Mouse (Mus musculus) liver, adult 2 months (tissue): ENCODE measurements around the gene Sidt2. TPM values are rescaled to one million over a fixed set of nuclear protein-coding genes. Genes with fewer than 3 reads are reported as not detected.

Experiments used
- DNase-seq: peaks from one replicate; pipeline ENCODE4 v3.0.0-alpha.2; 2011; ENCODE audit warnings: low read depth, low spot score; ENCODE audit errors: extremely low read depth
- H3K27ac ChIP-seq: fragments of 200-500 bp; replicated peaks from 2 replicates; pipeline ENCODE4 v1.5.1; 2012; ENCODE audit warnings: low read depth, mild to moderate bottlenecking, control low read depth, inconsistent platforms, low read length; ENCODE audit not compliant: insufficient read depth
- H3K27me3 ChIP-seq: fragments of 200-500 bp; 2 replicates; pipeline ENCODE4 v1.6.1; 2012; ENCODE audit warnings: mild to moderate bottlenecking, moderate library complexity, low read length, inconsistent platforms; ENCODE audit not compliant: control insufficient read depth, insufficient read depth
- H3K36me3 ChIP-seq: fragments of 200-500 bp; 2 replicates; pipeline ENCODE4 v1.6.1; 2012; ENCODE audit warnings: low read length, inconsistent platforms; ENCODE audit not compliant: control insufficient read depth, insufficient read depth
- H3K4me1 ChIP-seq: fragments of 200-500 bp; 2 replicates; pipeline ENCODE4 v1.6.1; 2011; ENCODE audit warnings: low read length; ENCODE audit not compliant: control insufficient read depth, insufficient read depth
- H3K4me3 ChIP-seq: fragments of 200-500 bp; 2 replicates; pipeline ENCODE4 v1.5.1; 2011; ENCODE audit warnings: low read depth, mild to moderate bottlenecking, control low read depth, low read length, moderate library complexity; ENCODE audit not compliant: insufficient read depth
- H3K79me2 ChIP-seq: fragments of 200-500 bp; 2 replicates; pipeline ENCODE4 v1.6.1; 2012; ENCODE audit warnings: inconsistent platforms, mild to moderate bottlenecking, low read length, moderate library complexity; ENCODE audit not compliant: control insufficient read depth, insufficient read depth
- H3K9ac ChIP-seq: fragments of 200-500 bp; 2 replicates; pipeline ENCODE4 v1.6.1; 2012; ENCODE audit warnings: low read depth, mild to moderate bottlenecking, control low read depth, inconsistent platforms, low read length
- CTCF ChIP-seq: fragments of 200-500 bp; IDR thresholded peaks from 2 replicates; pipeline ENCODE4 v1.5.1; 2011; ENCODE audit warnings: low read depth, low read length, control low read depth
- POLR2A ChIP-seq: fragments of 200-500 bp; IDR thresholded peaks from 2 replicates; pipeline ENCODE4 v1.6.1; 2011; ENCODE audit warnings: low read length, control low read depth; ENCODE audit not compliant: insufficient read depth; ENCODE audit errors: extremely low read depth
- WGBS: fragments of 180-500 bp; shearing (Covaris S2); methylation state at CpG from one replicate; pipeline ENCODE4 v1.1.7; 2018; 5-methylcytosine and 5-hydroxymethylcytosine counted together
- polyA plus RNA-seq: library from polyadenylated mRNA; depleted of rRNA; stranded (reverse); fragments of >200 nt; gene quantifications from 2 replicates; pipeline ENCODE4 v1.2.3, GENCODE M21; 2012
- total RNA-seq: library from RNA; depleted of rRNA; stranded (reverse); fragments of >200 nt; gene quantifications from 2 replicates; pipeline ENCODE4 v1.2.3, GENCODE M21; 2014

Sidt2 gene
- total and polyA plus RNA-seq, 2 experiments: 48.9 to 330 TPM

- TF ChIP-seq CTCF: no peak
- TF ChIP-seq POLR2A: no peak
- H3K4me1 ChIP-seq: peaks cover 6% of the 10 kb centered on the region; the same call in 1 of the 2 replicates
- no peak overlapping the region for H3K9ac ChIP-seq
- no peak overlapping the region for H3K4me3 ChIP-seq
- no peak overlapping the region for H3K27ac ChIP-seq
- no peaks in the 10 kb centered on the region for H3K79me2 ChIP-seq
- 97% methylated on average over 16 of the region's 16 CpGs for WGBS
- peaks cover 29% of the 10 kb centered on the region for H3K36me3 ChIP-seq
- no peaks in the 10 kb centered on the region for H3K27me3 ChIP-seq
- no peak for DNase-seq
Observed at GRCm38 (mm10) chr9:45942464-45942863, 12.6 kb downstream of the Sidt2 start.

DNA sequence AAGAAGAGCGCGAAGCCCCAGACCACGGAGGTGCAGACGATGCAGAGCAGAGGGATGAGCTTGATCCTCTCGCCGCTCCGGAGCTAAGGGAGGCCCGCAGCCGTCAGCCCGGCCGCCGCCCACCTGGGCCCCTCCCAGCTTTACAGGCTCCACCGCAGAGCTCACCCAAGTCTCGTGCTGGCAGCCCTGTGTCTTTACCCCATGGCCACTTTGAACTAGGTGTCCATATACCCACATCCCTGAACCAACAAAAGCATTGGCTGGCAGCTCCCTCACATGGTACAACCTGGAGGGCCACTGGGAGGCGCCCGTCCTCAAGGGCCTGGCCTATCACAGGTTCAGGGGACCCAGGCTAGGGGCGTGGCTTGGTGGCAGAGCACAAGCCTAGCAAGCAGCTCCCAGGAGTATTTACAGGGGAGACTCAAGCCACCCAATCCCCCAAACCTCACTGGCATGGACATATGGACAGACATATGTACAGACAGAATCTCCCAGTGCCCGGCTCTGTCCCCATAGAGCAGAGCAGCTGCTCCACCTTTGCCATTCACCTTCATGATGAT is 13.6 kb downstream of the Sidt2 start:
- Histone ChIP-seq H3K4me1 (peaks cover 8% of the 10 kb centered on the region; the same call in 1 of the 2 replicates), H3K79me2 (no peaks in the 10 kb centered on the region), H3K27ac (no peak overlapping the region), H3K36me3 (peaks cover 24% of the 10 kb centered on the region), H3K4me3 (no peak overlapping the region), H3K27me3 (no peaks in the 10 kb centered on the region), H3K9ac (no peak overlapping the region)
- 90% methylated on average over 18 of the region's 18 CpGs for WGBS
- DNase-seq: no peak
- TF ChIP-seq POLR2A: no peak
- no peak for TF ChIP-seq CTCF

GRCm38 (mm10) chr9:45939794-45940193 is 15.3 kb downstream of the Sidt2 start:
- Histone ChIP-seq H3K9ac (no peak overlapping the region), H3K4me3 (no peak overlapping the region), H3K36me3 (peaks cover 21% of the 10 kb centered on the region; the same call in 1 of the 2 replicates), H3K4me1 (peaks cover 8% of the 10 kb centered on the region; the same call in 1 of the 2 replicates), H3K27me3 (no peaks in the 10 kb centered on the region), H3K27ac (no peak overlapping the region), H3K79me2 (no peaks in the 10 kb centered on the region)
- DNase-seq: no peak
- 91% methylated on average over 6 of the region's 6 CpGs for WGBS
- TF ChIP-seq POLR2A: no peak

GRCm38 (mm10) chr9:45938952-45939637 is 16.0 kb downstream of the Sidt2 start:
- H3K4me3 ChIP-seq: no peak overlapping the region
- H3K4me1 ChIP-seq: peaks cover 8% of the 10 kb centered on the region; the same call in 1 of the 2 replicates
- no peak overlapping the region for H3K27ac ChIP-seq
- peaks cover 18% of the 10 kb centered on the region; the same call in 1 of the 2 replicates for H3K36me3 ChIP-seq
- no peaks in the 10 kb centered on the region for H3K79me2 ChIP-seq
- WGBS: 79% methylated on average over 15 of the region's 15 CpGs
- TF ChIP-seq CTCF (no peak), POLR2A (no peak)
- H3K9ac ChIP-seq: no peak overlapping the region
- DNase-seq: no peak
- no peaks in the 10 kb centered on the region for H3K27me3 ChIP-seq

GRCm38 (mm10) chr9:45938088-45938487 is 17.0 kb downstream of the Sidt2 start:
- H3K9ac ChIP-seq: no peak overlapping the region
- no peaks in the 10 kb centered on the region for H3K27me3 ChIP-seq
- TF ChIP-seq POLR2A (0 out of 2 replicates have a peak, but pooled peaks have one; percentile 11), CTCF (no peak)
- no peaks in the 10 kb centered on the region for H3K79me2 ChIP-seq
- peaks cover 15% of the 10 kb centered on the region; the same call in 1 of the 2 replicates for H3K36me3 ChIP-seq
- peak overlapping the region; percentile 13 for H3K27ac ChIP-seq
- DNase-seq: peak; percentile 79
- WGBS: 18% methylated on average over 8 of the region's 8 CpGs
- H3K4me3 ChIP-seq: no peak overlapping the region
- H3K4me1 ChIP-seq: peaks cover 11% of the 10 kb centered on the region

DNA sequence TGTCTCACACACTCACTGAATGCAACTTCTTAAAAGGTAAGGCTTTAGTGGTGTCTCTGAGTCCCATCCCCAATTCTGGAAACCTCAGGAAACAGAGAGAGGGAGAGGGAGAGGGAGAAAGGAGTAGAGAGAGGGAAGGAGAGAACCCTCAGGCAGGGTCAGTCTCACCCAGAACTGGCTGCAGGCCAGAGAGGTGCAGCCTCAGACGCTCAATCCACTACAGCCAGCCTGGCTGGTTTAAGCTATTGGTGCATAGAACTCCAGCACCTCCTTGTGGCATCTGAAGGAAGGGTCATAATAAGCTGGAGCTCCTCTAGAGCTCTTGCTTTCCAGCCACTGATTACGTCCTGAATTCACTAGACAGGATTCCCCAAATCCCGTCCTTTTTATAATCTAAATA is 18.2 kb downstream of the Sidt2 start:
- no peaks in the 10 kb centered on the region for H3K79me2 ChIP-seq
- peaks cover 11% of the 10 kb centered on the region; the same call in 1 of the 2 replicates for H3K36me3 ChIP-seq
- H3K9ac ChIP-seq: no peak overlapping the region
- TF ChIP-seq CTCF (peak; percentile 83), POLR2A (no peak)
- peak overlapping the region; percentile 7 for H3K27ac ChIP-seq
- peak; percentile 76 for DNase-seq
- 6% methylated on average over 3 of the region's 3 CpGs for WGBS
- no peak overlapping the region for H3K4me3 ChIP-seq
- no peaks in the 10 kb centered on the region for H3K27me3 ChIP-seq
- H3K4me1 ChIP-seq: peaks cover 18% of the 10 kb centered on the region
